Mouse (Mus musculus) hindbrain, postnatal 0 days (tissue): ENCODE measurements at regions not wholly inside any gene's neighbourhood (a gene's known extent, or its start where the extent isn't known, plus 50 kb on each side); places are given as distances from the start of the nearest gene placed in this dataset.
A peak's percentile ranks its signal among the peaks of the same experiment; 100 is the strongest.

Experiments used
- ATAC-seq: fragments of 200-750 bp; cut with Nextera tagmentation; 2 replicates; pipeline ENCODE4 v1.8.0; 2017; ENCODE audit warnings: mild to moderate bottlenecking, moderate TSS enrichment, moderate library complexity
- DNase-seq: peaks from one replicate; pipeline ENCODE4 v3.0.0-alpha.2; 2015; ENCODE audit warnings: low spot score
- H3K27ac ChIP-seq: fragments of 300-500 bp; sonication (generic); 2 replicates; pipeline ENCODE4 v1.5.1; 2014; ENCODE audit warnings: mild to moderate bottlenecking
- H3K27me3 ChIP-seq: fragments of 300-500 bp; sonication (generic); 2 replicates; pipeline ENCODE4 v1.6.1; 2014; ENCODE audit warnings: low read length, mixed read lengths; ENCODE audit not compliant: insufficient read depth
- H3K36me3 ChIP-seq: fragments of 300-500 bp; sonication (generic); 2 replicates; pipeline ENCODE4 v1.6.1; 2014; ENCODE audit warnings: low read length, mixed read lengths; ENCODE audit not compliant: insufficient read depth
- H3K4me1 ChIP-seq: fragments of 300-500 bp; sonication (generic); 2 replicates; pipeline ENCODE4 v1.6.1; 2014; ENCODE audit warnings: antibody characterized with exemption, low read length, mixed read lengths; ENCODE audit not compliant: insufficient read depth
- H3K4me2 ChIP-seq: fragments of 300-500 bp; sonication (generic); 2 replicates; pipeline ENCODE4 v1.6.1; 2014; ENCODE audit warnings: low read depth, mild to moderate bottlenecking, low read length, moderate library complexity, mixed read lengths
- H3K4me3 ChIP-seq: fragments of 300-500 bp; sonication (generic); 2 replicates; pipeline ENCODE4 v1.5.1; 2014; ENCODE audit warnings: low read length
- H3K9ac ChIP-seq: fragments of 300-500 bp; sonication (generic); replicated peaks from 2 replicates; pipeline ENCODE4 v1.6.1; 2014; ENCODE audit warnings: mild to moderate bottlenecking, low read length, moderate library complexity, mixed read lengths
- H3K9me3 ChIP-seq: fragments of 300-500 bp; sonication (generic); 2 replicates; pipeline ENCODE4 v1.6.1; 2016; ENCODE audit warnings: low read length, mixed read lengths
- CTCF ChIP-seq: IDR thresholded peaks from 2 replicates; pipeline ENCODE4 v1.5.1; 2016; ENCODE audit warnings: antibody characterized with exemption, control low read depth, low read depth
- WGBS: fragments of 180-500 bp; shearing (Covaris S2); extraction: QIAGEN DNeasy Blood & Tissue Kit; methylation state at CpG from one replicate; pipeline ENCODE4 v1.1.7; 2014; 5-methylcytosine and 5-hydroxymethylcytosine counted together

DNA sequence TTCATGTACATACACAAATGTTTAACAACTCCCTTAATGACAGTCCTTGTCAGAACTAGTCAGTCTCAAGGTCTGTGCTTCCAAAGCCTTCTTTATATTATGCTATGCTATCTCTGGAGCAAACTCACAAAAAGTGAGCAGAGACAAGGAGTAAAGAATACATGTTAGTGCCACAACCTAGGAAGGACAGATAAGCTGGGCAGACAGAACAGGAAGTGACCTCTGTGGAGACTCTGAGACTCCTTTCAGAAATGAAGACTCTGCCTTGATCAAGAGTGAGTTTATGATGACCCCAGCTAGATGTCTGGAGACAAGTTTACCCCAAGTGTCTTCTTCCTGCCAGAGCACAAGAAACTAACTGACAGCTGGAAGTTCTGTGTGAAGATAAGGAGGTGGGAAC, 343.8 kb downstream of the Ccser2 start:
- no peak overlapping the region for H3K4me2 ChIP-seq
- no peaks in the 10 kb centered on the region for H3K9me3 ChIP-seq
- no peak overlapping the region for H3K27ac ChIP-seq
- no peak overlapping the region for H3K4me3 ChIP-seq
- no peak for TF ChIP-seq CTCF
- no peak for ATAC-seq
- no peak overlapping the region for H3K9ac ChIP-seq
- no peaks in the 10 kb centered on the region for H3K36me3 ChIP-seq
- DNase-seq = no peak
- H3K27me3 ChIP-seq = no peaks in the 10 kb centered on the region
- H3K4me1 ChIP-seq = no peaks in the 10 kb centered on the region

DNA sequence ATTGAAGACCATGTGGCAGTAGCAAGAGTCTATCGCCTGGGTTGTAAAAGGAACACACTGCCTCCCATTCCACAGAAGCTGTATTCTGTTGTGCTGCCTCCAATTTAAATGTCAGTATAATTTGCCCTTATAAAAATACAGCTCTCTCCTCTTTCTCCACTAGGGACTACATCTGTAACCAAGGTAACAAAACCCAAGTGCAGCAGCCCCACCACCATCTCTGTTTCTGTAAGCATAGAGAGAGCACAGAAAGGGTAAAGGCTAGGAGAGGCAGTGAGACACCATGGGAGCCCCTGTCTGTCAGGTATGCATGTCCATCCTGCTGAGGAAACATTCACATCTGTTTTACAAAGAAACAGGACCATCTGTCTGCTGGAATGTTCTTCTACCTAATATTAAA, 344.4 kb downstream of the Ccser2 start:
- Histone ChIP-seq H3K4me1 (no peaks in the 10 kb centered on the region), H3K9me3 (no peaks in the 10 kb centered on the region), H3K27ac (no peak overlapping the region), H3K4me2 (no peak overlapping the region), H3K9ac (no peak overlapping the region), H3K4me3 (no peak overlapping the region), H3K36me3 (no peaks in the 10 kb centered on the region), H3K27me3 (no peaks in the 10 kb centered on the region)
- peak; percentile 67; the same call in 1 of the 2 replicates for ATAC-seq
- 0 out of 2 replicates have a peak, but pooled peaks have one; percentile 16 for TF ChIP-seq CTCF
- WGBS = 83% methylated on average over 1 of the region's 1 CpGs
- DNase-seq = peak; percentile 19

DNA sequence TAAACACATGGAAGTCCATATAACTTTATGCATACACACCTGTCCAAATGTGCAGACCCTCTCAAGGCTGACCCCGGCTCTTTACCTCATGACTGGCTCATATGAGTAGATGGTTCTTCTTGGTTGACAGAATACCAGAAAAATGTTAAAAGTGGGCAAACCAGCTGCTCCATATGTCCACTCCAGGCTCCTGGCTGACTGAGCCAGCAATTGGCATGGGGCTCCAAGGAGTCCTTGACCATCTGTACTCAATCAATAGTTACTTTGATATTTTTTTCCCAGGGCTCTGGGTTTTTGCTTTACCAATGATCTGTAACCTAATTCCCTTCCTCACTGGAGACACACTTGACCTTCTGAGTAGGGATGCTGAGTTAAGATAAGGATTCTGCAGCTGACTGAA, 345.5 kb downstream of the Ccser2 start:
- no peak for DNase-seq
- no peak overlapping the region for H3K9ac ChIP-seq
- no peak overlapping the region for H3K4me3 ChIP-seq
- no peaks in the 10 kb centered on the region for H3K9me3 ChIP-seq
- no peak overlapping the region for H3K4me2 ChIP-seq
- no peaks in the 10 kb centered on the region for H3K4me1 ChIP-seq
- no peak overlapping the region for H3K27ac ChIP-seq
- no peak for TF ChIP-seq CTCF
- no peaks in the 10 kb centered on the region for H3K36me3 ChIP-seq
- no peaks in the 10 kb centered on the region for H3K27me3 ChIP-seq
- ATAC-seq = no peak
- 87% methylated on average over 1 of the region's 1 CpGs for WGBS

DNA sequence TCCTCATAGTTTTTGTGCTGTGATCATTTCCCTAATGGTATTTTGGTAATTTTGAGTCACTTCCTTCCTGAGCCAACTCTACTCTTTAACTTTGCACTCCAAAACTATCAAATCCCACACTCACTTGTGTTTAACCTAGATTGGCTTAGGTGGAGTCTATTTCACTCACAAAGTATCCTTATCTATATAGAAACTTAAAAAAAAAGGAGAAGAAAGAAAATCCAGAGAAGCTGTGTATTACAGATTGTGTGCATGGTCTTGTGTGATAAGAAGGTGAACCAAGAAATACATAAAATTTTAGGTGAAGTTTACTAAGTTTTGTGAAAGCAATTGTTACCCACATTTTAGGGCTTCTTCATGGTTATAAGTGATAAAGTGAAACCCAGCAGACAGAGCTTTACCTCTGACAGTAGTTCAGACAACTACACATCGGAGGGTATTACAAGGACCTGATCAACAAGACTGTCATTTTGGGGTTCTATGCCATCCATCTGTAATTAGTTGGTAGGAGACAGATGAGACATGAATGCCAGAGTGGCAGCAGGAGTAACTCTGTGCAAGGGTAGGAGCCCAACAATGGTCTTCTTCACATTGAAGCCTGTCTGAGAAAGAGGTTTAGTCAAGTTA, 350.0 kb downstream of the Ccser2 start:
- WGBS = 98% methylated on average over 1 of the region's 1 CpGs
- Histone ChIP-seq H3K27ac (no peak overlapping the region), H3K4me2 (no peak overlapping the region), H3K36me3 (no peaks in the 10 kb centered on the region), H3K9ac (no peak overlapping the region), H3K9me3 (no peaks in the 10 kb centered on the region), H3K4me3 (no peak overlapping the region), H3K4me1 (no peaks in the 10 kb centered on the region), H3K27me3 (no peaks in the 10 kb centered on the region)
- ATAC-seq (no peak), DNase-seq (no peak)
- TF ChIP-seq CTCF = no peak

DNA sequence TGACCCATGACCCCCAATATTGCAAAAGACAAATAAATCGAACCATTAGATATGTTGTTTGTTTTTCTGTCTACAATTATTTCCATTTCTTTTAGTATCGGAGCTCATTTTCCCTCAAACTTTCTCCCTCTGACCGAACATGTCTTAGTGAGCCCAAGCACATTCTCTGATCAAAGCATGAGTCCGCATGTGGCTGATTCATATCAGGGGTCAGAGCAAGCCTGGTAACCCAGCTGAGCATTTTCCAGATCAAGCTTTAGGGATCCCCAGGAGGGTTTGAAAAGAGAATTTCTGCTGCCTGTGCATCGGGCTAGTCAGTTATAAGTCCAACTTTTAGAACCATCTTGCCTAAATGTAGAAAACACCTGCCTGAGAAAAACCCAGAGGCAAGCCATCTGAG, 350.6 kb downstream of the Ccser2 start:
- ATAC-seq (no peak), DNase-seq (no peak)
- TF ChIP-seq CTCF = no peak
- no peak overlapping the region for H3K9ac ChIP-seq
- H3K27me3 ChIP-seq = no peaks in the 10 kb centered on the region
- 80% methylated on average over 5 of the region's 5 CpGs for WGBS
- no peaks in the 10 kb centered on the region for H3K36me3 ChIP-seq
- no peak overlapping the region for H3K4me3 ChIP-seq
- no peak overlapping the region for H3K4me2 ChIP-seq
- no peak overlapping the region for H3K27ac ChIP-seq
- no peaks in the 10 kb centered on the region for H3K9me3 ChIP-seq
- H3K4me1 ChIP-seq = no peaks in the 10 kb centered on the region

GRCm38 (mm10) chr14:36614926-36615325, 353.7 kb downstream of the Ccser2 start:
- WGBS = 60% methylated on average over 3 of the region's 3 CpGs
- TF ChIP-seq CTCF = no peak

GRCm38 (mm10) chr14:36612860-36613259, 355.7 kb downstream of the Ccser2 start:
- TF ChIP-seq CTCF = no peak
- no peak for ATAC-seq

More at GRCm38 (mm10) chr14:36614926-36615325, 353.7 kb downstream of the Ccser2 start:
- no peaks in the 10 kb centered on the region for H3K27me3 ChIP-seq
- no peaks in the 10 kb centered on the region for H3K36me3 ChIP-seq
- H3K27ac ChIP-seq = no peak overlapping the region
- no peak overlapping the region for H3K4me3 ChIP-seq
- H3K4me1 ChIP-seq = no peaks in the 10 kb centered on the region
- DNase-seq (peak; percentile 61), ATAC-seq (peak; percentile 89)
- H3K9ac ChIP-seq = no peak overlapping the region
- no peak overlapping the region for H3K4me2 ChIP-seq
- H3K9me3 ChIP-seq = no peaks in the 10 kb centered on the region

More at GRCm38 (mm10) chr14:36612860-36613259, 355.7 kb downstream of the Ccser2 start:
- no peaks in the 10 kb centered on the region for H3K27me3 ChIP-seq
- DNase-seq = no peak
- 83% methylated on average over 3 of the region's 3 CpGs for WGBS
- H3K4me2 ChIP-seq = no peak overlapping the region
- no peak overlapping the region for H3K4me3 ChIP-seq
- H3K9me3 ChIP-seq = no peaks in the 10 kb centered on the region
- no peak overlapping the region for H3K9ac ChIP-seq
- H3K4me1 ChIP-seq = no peaks in the 10 kb centered on the region
- no peak overlapping the region for H3K27ac ChIP-seq
- H3K36me3 ChIP-seq = no peaks in the 10 kb centered on the region
